Mouse (Mus musculus) heart, embryonic 16.5 days (tissue): ENCODE data around the gene Frmpd2. TPM values are rescaled to one million over a fixed set of nuclear protein-coding genes. Genes with fewer than 3 reads are reported as not detected.
"Not testable (repeated sequence)": the region's sequence is repeated elsewhere in the genome, so short reads cannot be mapped to it uniquely, and the experiment has no call there.

Experiments used
- ATAC-seq: fragments of 200-750 bp; cut with Nextera tagmentation; replicated peaks from 2 replicates; pipeline ENCODE4 v1.8.0; 2017; ENCODE audit warnings: moderate number of reproducible peaks; ENCODE audit not compliant: insufficient read depth, low FRiP score; ENCODE audit errors: extremely low read depth
- H3K27ac ChIP-seq: fragments of 300-500 bp; sonication (generic); 2 replicates; pipeline ENCODE4 v1.5.1; 2014; ENCODE audit warnings: mild to moderate bottlenecking, low read length, control low read depth, moderate library complexity
- H3K27me3 ChIP-seq: fragments of 300-500 bp; sonication (generic); 2 replicates; pipeline ENCODE4 v1.6.1; 2014; ENCODE audit warnings: low read length, mixed read lengths; ENCODE audit not compliant: control insufficient read depth, insufficient read depth
- H3K36me3 ChIP-seq: fragments of 300-500 bp; sonication (generic); 2 replicates; pipeline ENCODE4 v1.6.1; 2014; ENCODE audit not compliant: control insufficient read depth, insufficient read depth
- H3K4me1 ChIP-seq: fragments of 300-500 bp; sonication (generic); 2 replicates; pipeline ENCODE4 v1.6.1; 2014; ENCODE audit warnings: low read length, mixed read lengths; ENCODE audit not compliant: control insufficient read depth, insufficient read depth
- H3K4me2 ChIP-seq: fragments of 300-500 bp; sonication (generic); 2 replicates; pipeline ENCODE4 v1.6.1; 2014; ENCODE audit warnings: low read depth, mild to moderate bottlenecking, control low read depth, low read length
- H3K4me3 ChIP-seq: fragments of 300-500 bp; sonication (generic); 2 replicates; pipeline ENCODE4 v1.5.1; 2014; ENCODE audit warnings: mild to moderate bottlenecking, control low read depth, low read length
- H3K9ac ChIP-seq: fragments of 300-500 bp; sonication (generic); 2 replicates; pipeline ENCODE4 v1.6.1; 2014; ENCODE audit warnings: low read length, control low read depth
- H3K9me3 ChIP-seq: fragments of 300-500 bp; sonication (generic); replicated peaks from 2 replicates; pipeline ENCODE4 v1.6.1; 2016; ENCODE audit warnings: low read length; ENCODE audit not compliant: control insufficient read depth
- WGBS: fragments of 180-500 bp; shearing (Covaris S2); extraction: QIAGEN DNeasy Blood & Tissue Kit; methylation state at CpG from one replicate; pipeline ENCODE4 v1.1.7; 2014; 5-methylcytosine and 5-hydroxymethylcytosine counted together
- polyA plus RNA-seq: library from polyadenylated mRNA; unstranded; fragments of >200 nt; fragmentation: Nextera tagmentation; extraction: Ambion mirVana; gene quantifications from 2 replicates; pipeline ENCODE4 v1.2.1, GENCODE M21; 2015

The Frmpd2 gene
- polyA plus RNA-seq: 0.05 and 0.24 TPM in 2 replicates

DNA sequence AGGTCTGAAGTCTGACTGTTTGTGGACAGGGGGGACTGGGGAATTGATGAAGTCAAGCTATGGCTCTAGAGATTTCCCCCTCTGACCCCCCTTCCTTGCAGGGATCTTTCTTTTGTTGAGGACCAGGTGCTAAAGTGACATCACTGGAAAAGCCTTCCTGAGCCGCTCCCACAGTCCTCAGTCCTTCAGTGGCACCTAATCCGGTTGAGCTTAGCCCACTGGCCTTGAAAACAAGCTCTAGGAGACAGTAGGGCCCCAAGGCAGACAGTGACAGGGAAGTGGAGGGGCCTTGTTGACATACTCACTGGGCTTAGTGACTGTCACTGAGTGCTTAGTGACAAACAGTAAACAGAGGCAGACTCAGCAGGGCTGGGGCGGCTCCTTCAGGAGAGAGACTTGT is at the start of gene Frmpd2:
TSS of gene Frmpd2 (plus strand) at position 366 of the 400 bp plus-strand sequence.
- no peaks in the 10 kb centered on the region for H3K36me3 ChIP-seq
- no peak for ATAC-seq
- no peaks in the 10 kb centered on the region for H3K4me1 ChIP-seq
- no peak within 1 kb of the TSS for H3K4me3 ChIP-seq
- H3K27ac ChIP-seq: no peak within 1 kb of the TSS
- no peaks in the 10 kb centered on the region for H3K27me3 ChIP-seq
- no peaks in the 10 kb centered on the region for H3K9me3 ChIP-seq
- H3K4me2 ChIP-seq: no peak within 1 kb of the TSS
- 43% methylated on average over 3 of the region's 3 CpGs for WGBS
- no peak within 1 kb of the TSS for H3K9ac ChIP-seq

GRCm38 (mm10) chr14:33423003-33423402 is 48.5 kb upstream of the Frmpd2 start:
- WGBS: 80% methylated on average over 1 of the region's 1 CpGs
- ATAC-seq: no peak

DNA sequence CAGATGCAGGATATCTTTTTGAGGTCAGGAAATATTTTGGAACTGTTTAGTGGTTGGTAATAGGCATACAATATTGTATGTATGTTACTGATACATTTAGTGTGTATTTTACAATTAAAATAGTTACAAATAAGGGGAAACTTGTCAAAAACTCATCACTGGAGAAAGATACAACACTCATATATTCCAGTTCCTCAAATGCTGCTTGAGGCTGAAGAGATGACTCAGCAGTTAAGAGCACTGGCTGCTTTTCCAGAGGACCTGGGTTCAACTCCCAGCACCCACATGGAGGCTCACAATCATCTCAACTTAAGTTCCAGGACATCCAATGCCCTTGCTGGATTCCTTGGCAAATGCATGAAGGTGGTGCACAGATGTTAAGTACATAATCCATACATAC is 47.4 kb upstream of the Frmpd2 start:
- Histone ChIP-seq H3K9ac (no peak overlapping the region), H3K4me1 (peaks cover 4% of the 10 kb centered on the region), H3K27me3 (no peaks in the 10 kb centered on the region), H3K4me3 (no peak overlapping the region), H3K9me3 (no peaks in the 10 kb centered on the region), H3K36me3 (0 out of 2 replicates have a peak, but pooled peaks cover 2% of the 10 kb centered on the region), H3K27ac (no peak overlapping the region), H3K4me2 (no peak overlapping the region)
- ATAC-seq: no peak

More at GRCm38 (mm10) chr14:33423003-33423402, 48.5 kb upstream of the Frmpd2 start:
- H3K9ac ChIP-seq: no peak overlapping the region
- H3K9me3 ChIP-seq: no peaks in the 10 kb centered on the region
- no peak overlapping the region for H3K4me2 ChIP-seq
- no peaks in the 10 kb centered on the region for H3K27me3 ChIP-seq
- H3K4me3 ChIP-seq: no peak overlapping the region
- H3K36me3 ChIP-seq: 0 out of 2 replicates have a peak, but pooled peaks cover 2% of the 10 kb centered on the region
- peaks cover 4% of the 10 kb centered on the region for H3K4me1 ChIP-seq
- H3K27ac ChIP-seq: no peak overlapping the region

- not testable (repeated sequence) for H3K27ac ChIP-seq, ATAC-seq, H3K9me3 ChIP-seq, H3K36me3 ChIP-seq, H3K9ac ChIP-seq, H3K27me3 ChIP-seq, H3K4me1 ChIP-seq, H3K4me3 ChIP-seq, H3K4me2 ChIP-seq
- WGBS: 88% methylated on average over 4 of the region's 4 CpGs
Measured at GRCm38 (mm10) chr14:33432485-33432884, 39.0 kb upstream of the Frmpd2 start.

- Histone ChIP-seq H3K9ac (no peak overlapping the region), H3K9me3 (no peaks in the 10 kb centered on the region), H3K4me2 (no peak overlapping the region), H3K4me3 (no peak overlapping the region), H3K27me3 (no peaks in the 10 kb centered on the region), H3K36me3 (no peaks in the 10 kb centered on the region), H3K27ac (no peak overlapping the region), H3K4me1 (peaks cover 14% of the 10 kb centered on the region)
- no peak for ATAC-seq
- 37% methylated on average over 2 of the region's 2 CpGs for WGBS
Measured at GRCm38 (mm10) chr14:33443780-33444179, 27.7 kb upstream of the Frmpd2 start.

GRCm38 (mm10) chr14:33445962-33446361 is 25.5 kb upstream of the Frmpd2 start:
- Histone ChIP-seq H3K27ac (peak overlapping the region; percentile 92), H3K4me1 (peaks cover 14% of the 10 kb centered on the region)
- 42% methylated on average over 3 of the region's 3 CpGs for WGBS

DNA sequence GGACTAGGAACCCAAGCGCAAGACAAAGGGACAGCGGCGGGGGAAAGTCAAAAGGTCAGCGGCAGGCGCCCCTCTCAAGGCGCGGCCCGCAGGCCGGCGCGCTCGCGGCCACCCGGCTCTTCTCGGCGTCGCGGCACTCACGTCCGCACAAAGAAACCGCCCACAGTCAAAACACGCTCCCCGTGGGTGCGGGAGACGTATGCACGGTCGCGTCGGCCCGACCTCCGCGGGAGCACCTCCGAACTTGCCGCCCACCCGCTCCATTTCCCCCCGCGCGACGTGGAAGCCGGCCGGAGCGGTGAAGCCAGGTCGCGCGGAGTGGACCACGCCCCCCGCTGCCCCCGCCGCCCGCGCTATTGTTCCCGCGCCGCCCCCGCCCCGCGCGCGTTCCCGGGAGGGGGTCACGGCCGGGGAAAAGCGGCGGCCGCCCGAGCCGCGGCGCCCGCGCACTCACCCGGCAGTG is 24.9 kb upstream of the Frmpd2 start:
- Histone ChIP-seq H3K9ac (peak overlapping the region; percentile 86), H3K9me3 (no peaks in the 10 kb centered on the region), H3K27me3 (no peaks in the 10 kb centered on the region), H3K36me3 (no peaks in the 10 kb centered on the region), H3K4me3 (peak overlapping the region; percentile 74), H3K4me1 (peaks cover 14% of the 10 kb centered on the region), H3K4me2 (peak overlapping the region; percentile 77), H3K27ac (peak overlapping the region; percentile 92)
- 0% methylated on average over 35 of the region's 72 CpGs for WGBS
- peak; percentile 74 for ATAC-seq

More at GRCm38 (mm10) chr14:33445962-33446361, 25.5 kb upstream of the Frmpd2 start:
- Histone ChIP-seq H3K9ac (peak overlapping the region; percentile 86), H3K9me3 (no peaks in the 10 kb centered on the region), H3K4me2 (peak overlapping the region; percentile 77), H3K27me3 (no peaks in the 10 kb centered on the region), H3K36me3 (no peaks in the 10 kb centered on the region), H3K4me3 (peak overlapping the region; percentile 74)
- no peak for ATAC-seq

DNA sequence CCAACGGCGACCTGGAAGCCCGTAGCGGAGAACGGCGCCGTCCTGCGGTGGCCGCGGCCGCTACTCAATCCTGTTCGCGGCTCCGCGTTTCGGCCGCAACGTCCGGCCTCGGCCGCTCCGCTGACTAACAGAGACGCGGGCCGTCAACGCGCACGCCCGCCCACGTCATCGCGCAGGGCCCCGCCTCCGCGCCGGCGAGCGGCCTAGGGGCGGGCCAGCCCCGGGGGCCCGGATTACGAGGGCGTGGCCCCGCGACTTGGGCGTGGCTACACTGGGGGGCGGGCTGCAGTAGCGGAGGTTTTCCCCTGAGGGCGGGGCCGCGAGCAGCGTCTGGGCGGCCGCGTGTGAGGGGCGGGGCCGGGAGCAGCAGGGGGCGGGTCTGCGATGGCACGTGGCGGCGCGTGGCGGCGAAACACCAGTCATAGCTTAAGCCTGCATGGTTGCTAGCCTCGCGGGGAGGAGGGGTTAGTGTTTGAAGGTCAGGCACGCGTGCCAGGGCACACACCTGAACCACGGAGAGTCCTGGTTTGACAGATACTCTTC is 24.4 kb upstream of the Frmpd2 start, which contains the start of gene Mapk8:
TSS of gene Mapk8 (minus strand) at position 132 of the 543 bp plus-strand sequence.
- Histone ChIP-seq H3K4me3 (peak within 1 kb of the TSS; percentile 74), H3K9ac (peak within 1 kb of the TSS; percentile 86), H3K9me3 (no peaks in the 10 kb centered on the region), H3K4me1 (peaks cover 14% of the 10 kb centered on the region), H3K4me2 (peak within 1 kb of the TSS; percentile 77), H3K27me3 (no peaks in the 10 kb centered on the region), H3K36me3 (no peaks in the 10 kb centered on the region), H3K27ac (peak within 1 kb of the TSS; percentile 92)
- peak; percentile 99 for ATAC-seq
- WGBS: under 1% methylated on average over 55 of the region's 70 CpGs

GRCm38 (mm10) chr14:33448276-33448675 is 23.2 kb upstream of the Frmpd2 start:
- 83% methylated on average over 4 of the region's 4 CpGs for WGBS
- Histone ChIP-seq H3K36me3 (no peaks in the 10 kb centered on the region), H3K27ac (no peak overlapping the region), H3K4me3 (no peak overlapping the region), H3K9me3 (no peaks in the 10 kb centered on the region), H3K27me3 (no peaks in the 10 kb centered on the region), H3K9ac (no peak overlapping the region), H3K4me2 (no peak overlapping the region), H3K4me1 (peaks cover 10% of the 10 kb centered on the region)
- no peak for ATAC-seq
